Mouse (Mus musculus) T-helper 17 cell (primary cell): ENCODE results near the gene Kcmf1.
"Not testable (repeated sequence)": the region's sequence is repeated elsewhere in the genome, so short reads cannot be mapped to it uniquely, and the experiment has no call there.

Source experiments
- in situ Hi-C, 2 experiments: fragments of 300-600 bp; cut with MboI, MseI; formaldehyde crosslinking; loops; 1 replicate in 1 of 2; 2 replicates in 1 of 2; pipeline ENCODE4 v1.15.1; 2025; ENCODE audit warnings: high pct_unique_total_duplicates in 2 of 2

Kcmf1 gene

DNA sequence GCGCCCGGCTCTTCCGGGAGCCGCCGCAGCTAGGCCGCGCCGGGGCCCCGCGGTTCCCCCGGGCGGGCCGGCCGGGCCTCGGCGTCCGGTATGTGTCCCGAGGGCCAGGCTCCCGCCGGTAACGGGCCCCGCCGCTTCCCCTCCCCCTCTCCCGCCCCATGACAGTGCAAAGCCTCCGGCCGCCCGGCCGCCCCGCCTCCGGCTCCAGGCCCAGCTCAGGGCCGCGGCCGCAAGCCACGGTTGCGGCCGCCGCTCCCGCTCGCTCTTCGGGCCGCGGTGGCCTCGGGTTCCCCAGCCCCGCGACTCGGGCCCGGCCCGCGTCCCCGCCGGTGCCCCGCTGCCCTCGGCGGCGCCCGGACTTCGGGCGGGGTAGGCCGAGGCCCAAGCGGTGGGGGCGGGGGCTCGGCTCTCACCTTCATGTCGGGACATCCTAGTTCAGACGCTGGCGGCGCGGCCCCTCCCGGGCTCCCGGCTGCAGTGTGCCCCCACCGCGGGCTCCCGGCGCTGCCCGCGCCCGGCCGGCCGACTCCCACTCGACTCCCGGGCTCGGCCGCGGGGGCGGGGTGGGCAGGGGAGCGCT, 488 bp downstream of the Kcmf1 start:
- in situ Hi-C loops, result no loop called here

GRCm38 (mm10) chr6:72898244-72899200, 1.3 kb downstream of the Kcmf1 start:
- in situ Hi-C loops, result no loop called here

DNA sequence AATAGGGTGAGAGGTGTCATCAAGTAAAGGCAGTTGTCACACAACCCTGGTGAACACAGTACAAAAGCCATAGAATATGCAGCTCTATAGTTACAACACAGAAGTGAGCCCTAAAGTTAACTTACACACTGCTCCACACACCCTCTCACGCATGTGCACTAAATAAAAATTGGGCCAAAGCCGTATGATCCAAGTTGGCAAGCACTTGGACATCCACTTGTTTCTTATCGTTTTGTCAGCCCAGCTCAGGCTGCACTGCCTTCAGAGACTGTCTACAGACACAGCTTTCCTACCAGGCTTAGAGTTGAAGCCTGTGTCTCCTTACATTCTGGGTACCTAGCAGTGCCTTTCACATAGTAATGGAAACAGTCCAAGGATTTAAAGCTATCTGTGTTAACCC, 4.8 kb downstream of the Kcmf1 start:
- in situ Hi-C loops, result no loop called here

DNA sequence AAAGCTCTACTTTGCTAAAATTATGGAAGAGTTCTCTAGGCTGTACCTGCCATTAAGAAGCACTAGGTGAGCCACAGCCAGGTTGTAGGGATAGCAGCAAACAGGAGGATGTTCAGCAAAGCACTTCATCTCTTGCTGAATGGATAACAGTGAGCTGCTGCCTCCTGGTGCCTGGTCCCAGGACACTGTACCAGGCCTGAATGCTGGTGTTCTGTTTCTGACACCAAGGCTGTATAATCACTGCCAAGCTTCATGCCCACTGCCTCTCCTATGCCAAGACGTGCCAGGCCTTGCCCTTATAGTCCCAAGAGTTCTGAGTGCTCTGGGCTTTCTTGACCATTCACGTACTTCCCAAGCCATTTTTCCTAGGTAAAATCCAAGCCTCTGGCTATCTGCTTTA, 8.5 kb downstream of the Kcmf1 start:
- in situ Hi-C loops, result no loop called here

DNA sequence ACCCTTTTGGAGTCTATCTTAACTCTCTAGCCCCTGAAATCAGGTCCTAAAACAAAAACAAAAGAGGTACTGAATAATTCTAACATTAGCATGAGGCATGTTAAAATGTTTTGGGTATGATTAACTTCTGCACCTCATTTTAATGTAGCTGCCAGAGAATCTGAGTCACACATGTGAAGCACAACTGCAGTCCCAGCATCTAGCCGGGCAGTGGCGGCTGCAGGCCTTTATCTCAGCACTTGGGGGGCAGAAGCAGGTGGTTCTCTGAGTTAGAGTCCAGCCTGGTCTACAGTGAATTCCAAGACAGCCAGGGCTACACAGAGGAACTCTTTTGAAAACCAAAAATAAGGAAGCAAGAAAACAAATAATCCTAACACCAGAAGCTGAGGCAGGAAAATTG, 11.1 kb downstream of the Kcmf1 start:
- in situ Hi-C loops, result no loop called here

DNA sequence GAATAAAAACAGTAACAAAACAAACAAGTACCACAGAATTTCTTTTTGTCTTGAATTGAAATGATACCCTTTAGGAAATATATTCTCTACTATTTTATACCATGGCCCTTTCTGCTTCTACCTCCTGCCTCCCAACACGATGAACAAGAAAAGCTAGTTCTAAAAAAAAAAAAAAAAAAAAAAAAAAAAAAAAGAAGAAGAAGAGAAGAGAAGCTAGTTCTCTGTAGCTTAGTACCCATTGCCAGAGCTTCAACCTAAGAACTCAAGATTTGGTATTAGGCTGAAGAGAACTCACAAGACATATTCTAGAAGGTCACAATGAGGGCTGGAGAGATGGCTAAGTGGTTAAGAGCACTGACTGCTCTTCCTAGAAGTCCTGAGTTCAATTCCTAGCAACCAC, 14.5 kb downstream of the Kcmf1 start:
- in situ Hi-C loops, result no loop called here

- in situ Hi-C loops, result no loop called here
Observed at GRCm38 (mm10) chr6:72884767-72885166, 15.0 kb downstream of the Kcmf1 start.

GRCm38 (mm10) chr6:72882661-72883458, 16.9 kb downstream of the Kcmf1 start:
- in situ Hi-C loops, result no loop called here

DNA sequence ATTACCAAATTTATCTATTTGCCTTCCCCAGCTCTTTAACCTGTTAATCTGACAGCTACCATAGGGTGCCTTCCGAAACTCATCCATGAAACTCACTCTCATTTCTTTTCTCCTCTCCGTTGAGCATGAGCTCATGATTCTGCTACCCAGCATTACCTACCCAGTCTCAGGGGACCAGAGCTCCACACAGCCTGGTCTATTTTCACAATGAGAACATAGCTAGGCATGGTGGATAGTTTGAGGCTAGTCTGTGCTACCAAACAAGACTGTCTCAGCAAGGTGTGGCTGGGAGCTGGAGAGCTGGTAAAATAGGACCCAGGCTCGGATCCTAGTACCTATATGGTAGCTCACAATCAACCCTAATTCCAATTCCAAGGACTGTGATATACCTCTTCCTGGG, 17.6 kb downstream of the Kcmf1 start:
- in situ Hi-C loops, result no loop called here

DNA sequence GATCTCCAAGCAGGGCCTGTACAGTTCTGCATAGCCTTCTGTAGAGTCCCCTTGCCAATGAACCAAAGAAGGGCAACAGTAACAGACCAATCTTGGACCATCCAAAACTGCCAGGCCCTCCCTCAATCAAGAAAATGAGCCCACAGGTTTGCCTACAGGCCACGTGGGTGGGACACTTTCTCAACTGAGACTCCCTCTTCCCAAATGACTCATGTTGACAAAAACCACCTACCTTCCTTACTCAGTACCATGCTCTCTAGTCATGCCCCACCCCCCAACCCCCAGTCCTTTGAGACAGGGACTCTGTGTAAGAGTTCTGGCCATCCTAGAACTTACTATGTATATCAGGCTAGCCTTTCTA, 18.2 kb downstream of the Kcmf1 start:
- in situ Hi-C loops, result no loop called here

DNA sequence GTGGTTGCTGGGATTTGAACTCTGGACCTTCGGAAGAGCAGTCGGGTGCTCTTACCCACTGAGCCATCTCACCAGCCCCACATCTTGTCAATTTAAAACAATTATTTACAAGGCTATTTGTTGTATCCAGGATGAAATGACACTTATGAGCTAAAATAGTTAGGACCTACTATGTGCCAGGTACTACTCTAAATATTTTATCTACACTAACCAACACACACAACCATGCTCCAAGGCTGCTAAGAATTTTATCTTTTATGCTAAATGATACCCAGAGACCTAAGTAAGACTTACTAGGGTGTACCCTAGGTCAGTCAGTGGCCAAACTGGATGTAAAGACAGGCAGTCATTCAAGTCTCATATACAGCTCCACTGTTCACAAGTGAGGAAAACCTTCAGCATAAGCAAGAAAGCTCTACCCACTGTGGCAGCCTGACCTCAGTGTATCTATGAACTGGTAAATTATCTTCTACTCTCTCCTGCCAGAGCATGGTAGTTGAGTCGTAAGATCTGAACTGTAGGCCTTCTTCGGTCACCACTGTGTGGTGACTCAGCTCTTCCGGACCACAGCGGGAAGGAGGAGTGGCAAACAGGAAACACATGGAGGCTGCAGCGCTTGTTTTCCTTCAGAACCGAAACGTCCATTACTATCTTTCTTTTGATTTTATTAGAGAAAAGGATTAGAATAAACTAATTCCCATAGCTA, 18.7 kb downstream of the Kcmf1 start:
- in situ Hi-C loops, result no loop called here

DNA sequence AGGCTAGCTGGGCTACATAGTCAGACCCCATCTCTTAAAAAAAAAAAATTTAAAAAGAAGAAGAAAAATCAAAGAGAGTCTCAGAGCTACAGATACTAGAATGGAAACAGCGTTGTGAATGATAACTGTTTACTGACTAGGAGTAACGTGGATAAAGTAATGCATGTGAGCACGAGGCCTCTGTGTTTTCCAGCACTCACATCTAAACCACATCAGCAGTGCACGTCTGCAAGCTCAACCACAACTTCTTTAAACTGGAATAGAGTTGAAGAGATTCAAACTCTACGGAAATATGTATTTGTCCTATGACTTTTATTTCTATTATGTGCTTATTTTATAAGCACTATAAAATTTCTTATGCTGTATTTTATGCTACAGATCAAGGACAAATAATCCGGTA, 23.1 kb downstream of the Kcmf1 start:
- in situ Hi-C loops, result no loop called here

- in situ Hi-C loops, result no loop called here
Observed at GRCm38 (mm10) chr6:72873338-72873737, 26.4 kb downstream of the Kcmf1 start.

GRCm38 (mm10) chr6:72872276-72872675, 27.5 kb downstream of the Kcmf1 start:
- in situ Hi-C loops, result no loop called here

GRCm38 (mm10) chr6:72869601-72870000, 30.2 kb downstream of the Kcmf1 start:
- in situ Hi-C loops, result no loop called here

DNA sequence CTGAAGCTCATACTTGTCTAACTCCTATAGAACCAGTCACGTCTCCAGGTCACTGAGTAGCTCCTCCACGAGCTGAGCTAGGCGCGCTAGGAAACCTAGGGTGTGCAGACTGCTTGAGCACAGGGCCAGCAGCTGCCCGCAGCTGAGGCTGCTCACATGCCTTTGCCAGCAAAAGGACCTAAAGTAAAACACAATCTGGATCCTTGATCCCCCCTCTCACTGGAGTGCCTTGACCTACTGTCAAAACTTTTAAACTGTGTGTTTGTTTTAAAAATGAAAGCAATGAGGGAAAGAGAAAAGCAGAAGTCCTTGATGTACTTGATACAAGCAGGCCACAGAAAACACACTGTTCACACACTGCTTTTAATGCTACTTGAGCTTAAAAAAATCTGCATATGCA, 31.1 kb downstream of the Kcmf1 start:
- in situ Hi-C loops, result no loop called here

GRCm38 (mm10) chr6:72867746-72868145, 32.0 kb downstream of the Kcmf1 start:
- in situ Hi-C loops, result no loop called here

GRCm38 (mm10) chr6:72866232-72866631, 33.5 kb downstream of the Kcmf1 start:
- in situ Hi-C loops, result no loop called here

GRCm38 (mm10) chr6:72862686-72863085, 37.1 kb downstream of the Kcmf1 start:
- in situ Hi-C loops, result not testable (repeated sequence)

DNA sequence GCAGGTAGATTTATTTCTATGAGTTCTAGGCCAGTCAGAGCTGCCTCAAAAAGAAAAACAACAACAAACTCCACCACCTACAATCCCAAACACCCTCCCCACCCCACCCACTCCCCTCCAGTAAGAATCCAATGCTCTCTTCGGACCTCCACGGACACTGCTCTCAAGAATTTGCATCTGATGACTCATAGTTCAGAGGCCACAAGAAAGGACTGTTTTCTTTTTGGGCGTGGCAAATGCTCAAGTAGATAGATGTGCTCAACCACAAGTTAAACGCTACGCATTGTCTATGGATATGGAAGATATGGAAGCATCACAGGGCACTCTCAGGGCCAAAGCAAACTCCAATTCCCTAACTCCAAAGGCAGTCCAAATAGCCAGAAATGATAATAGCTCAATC, 45.5 kb downstream of the Kcmf1 start:
- in situ Hi-C loops, result loop anchor here in 1 of 2 experiments (5.0 kb wide), 1 partner anchor 53 kb away; no protein-coding TSS in a partner anchor

- in situ Hi-C loops, result loop anchor here in 1 of 2 experiments (5.0 kb wide), 1 partner anchor 55 kb away; no protein-coding TSS in a partner anchor
Observed at GRCm38 (mm10) chr6:72852180-72852579, 47.6 kb downstream of the Kcmf1 start.
